Mouse (Mus musculus) inflammation-experienced regulatory T-cells, adult 16 weeks (primary cell): ENCODE measurements around the gene Tesc. TPM values are rescaled to one million over a fixed set of nuclear protein-coding genes. Genes with fewer than 3 reads are reported as not detected.

Experiments
- polyA plus RNA-seq: library from polyadenylated mRNA; unstranded; fragments of 100-300 nt; shearing (Covaris generic); gene quantifications from one replicate; pipeline ENCODE4 v1.2.1, GENCODE M21; 2017

Gene Tesc
- 26.6 TPM for polyA plus RNA-seq

GRCm38 (mm10) chr5:118027698-118028190 is at the start of gene Tesc:
Gene Tesc, plus strand, starts transcription at chr5:118027743.

Other genes with a start within 250 kb of the Tesc start
- gene Nos1, start 246.7 kb upstream of the Tesc start, polyA plus RNA-seq, result 0.32 TPM
- gene Fbxo21, start 51.0 kb upstream of the Tesc start, polyA plus RNA-seq, result 18.6 TPM
- gene Fbxw8, start 127.7 kb downstream of the Tesc start, polyA plus RNA-seq, result 3.7 TPM
- not detected for gene Hrk, start 136.9 kb downstream of the Tesc start, polyA plus RNA-seq
- gene Rnft2, start 217.4 kb downstream of the Tesc start, polyA plus RNA-seq, result not detected
- 7.3 TPM for gene 2410131K14Rik, start 217.5 kb downstream of the Tesc start, polyA plus RNA-seq